Mouse (Mus musculus) erythroblast, embryonic 14.5 days (primary cell): Measurements from ENCODE around the gene Mpp5. TPM values are rescaled to one million over a fixed set of nuclear protein-coding genes. Genes with fewer than 3 reads are reported as not detected.

ENCODE experiments used
- H3K27me3 ChIP-seq: 2 replicates; pipeline ENCODE4 v1.6.1; 2012; ENCODE audit warnings: inconsistent platforms; ENCODE audit not compliant: control insufficient read depth
- H3K36me3 ChIP-seq: 2 replicates; pipeline ENCODE4 v1.6.1; 2012; ENCODE audit warnings: mild to moderate bottlenecking, inconsistent platforms; ENCODE audit not compliant: control insufficient read depth
- H3K4me1 ChIP-seq: 2 replicates; pipeline ENCODE4 v1.6.1; 2012; ENCODE audit warnings: inconsistent platforms; ENCODE audit not compliant: control insufficient read depth
- H3K4me3 ChIP-seq: replicated peaks from 2 replicates; pipeline ENCODE3; 2012; ENCODE audit warnings: moderate library complexity, mild to moderate bottlenecking, inconsistent platforms
- H3K9me3 ChIP-seq: 2 replicates; pipeline ENCODE4 v1.6.1; 2012; ENCODE audit warnings: low read length, inconsistent platforms, mixed read lengths; ENCODE audit not compliant: control insufficient read depth
- GATA1 ChIP-seq: IDR thresholded peaks from 2 replicates; pipeline ENCODE4 v1.6.1; 2012; ENCODE audit warnings: low read length, inconsistent platforms, mixed read lengths
- TAL1 ChIP-seq: IDR thresholded peaks from 3 replicates; pipeline ENCODE4 v1.6.1; 2012; ENCODE audit warnings: low read length, inconsistent platforms, mixed read lengths
- polyA plus RNA-seq: library from polyadenylated mRNA; stranded (reverse); fragments of >175 nt; gene quantifications from 2 replicates; pipeline ENCODE4 v1.2.3, GENCODE M21; 2012

Mpp5 gene
- polyA plus RNA-seq, 1 experiment, result 0.05 TPM

GRCm38 (mm10) chr12:78868115-78868514 is 119.4 kb downstream of the Mpp5 start:
- Histone ChIP-seq H3K9me3 (no peaks in the 10 kb centered on the region), H3K36me3 (peaks cover 80% of the 10 kb centered on the region), H3K27me3 (no peaks in the 10 kb centered on the region), H3K4me3 (no peak overlapping the region), H3K4me1 (peaks cover 30% of the 10 kb centered on the region)
- no peak for TF ChIP-seq TAL1
- TF ChIP-seq GATA1, result no peak

GRCm38 (mm10) chr12:78874581-78874980 is 125.9 kb downstream of the Mpp5 start:
- Histone ChIP-seq H3K4me3 (no peak overlapping the region), H3K4me1 (peaks cover 5% of the 10 kb centered on the region), H3K27me3 (no peaks in the 10 kb centered on the region), H3K36me3 (peaks cover 94% of the 10 kb centered on the region), H3K9me3 (no peaks in the 10 kb centered on the region)
- TF ChIP-seq GATA1 (no peak), TAL1 (no peak)

GRCm38 (mm10) chr12:78890062-78890461 is 141.4 kb downstream of the Mpp5 start:
- Histone ChIP-seq H3K9me3 (peaks cover 7% of the 10 kb centered on the region), H3K36me3 (peaks cover 100% of the 10 kb centered on the region), H3K27me3 (no peaks in the 10 kb centered on the region; the same call in 1 of the 2 replicates), H3K4me3 (no peak overlapping the region), H3K4me1 (peaks cover 9% of the 10 kb centered on the region)
- no peak for TF ChIP-seq TAL1
- TF ChIP-seq GATA1, result no peak

Other genes starting within 250 kb of the Mpp5 start
- gene Fam71d, start 57.4 kb upstream of the Mpp5 start, polyA plus RNA-seq, result 0.05 TPM in 1 of 2 replicates, not detected in the other
- gene Atp6v1d, start 112.7 kb downstream of the Mpp5 start, polyA plus RNA-seq, result 0.70 and 1.2 TPM in 2 replicates
- 2.0 and 2.1 TPM in 2 replicates for gene Eif2s1, start 112.9 kb downstream of the Mpp5 start, polyA plus RNA-seq
- 8.1 and 8.2 TPM in 2 replicates for gene Plek2, start 158.1 kb downstream of the Mpp5 start, polyA plus RNA-seq